27 mouse cellular contexts compared by ENCODE assay signal in the genomic region with DNA sequence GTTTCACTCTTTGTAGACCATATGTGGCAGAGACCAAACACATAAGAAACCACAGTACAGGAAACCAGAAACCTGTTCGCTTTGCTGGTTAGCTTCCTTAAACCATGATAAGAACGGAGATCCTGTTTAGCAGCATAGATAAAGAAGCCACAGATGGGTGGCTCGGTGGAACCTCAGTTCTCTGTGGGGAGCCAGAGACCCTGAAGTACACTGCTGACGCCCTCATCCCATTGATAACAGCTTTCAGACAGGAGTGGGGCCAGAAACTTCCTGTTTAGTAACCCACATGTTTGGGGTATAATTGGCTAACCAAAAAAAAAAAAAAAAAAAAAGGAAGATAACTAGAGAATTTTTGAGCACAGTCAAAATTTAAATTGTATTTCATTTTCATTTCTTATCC.
A peak's percentile ranks its signal among the peaks of the same experiment; 100 is the strongest.
DNase-seq lines count a peak whose midpoint lies in the region; ATAC-seq and TF ChIP-seq lines count a peak whose summit lies in the region.
"Had no signal": no experiment of that assay in that cellular context is flagged by ENCODE, and none has a peak within 500 bp of the region (broad histone marks: within the 10 kb centered on the region; RNA-seq: fewer than 3 reads in every experiment).

No protein-coding gene starts in this region.

- 7% methylated on average over 4 of the region's 4 CpGs for WGBS in thymus, adult 2 months

- no peak for TF ChIP-seq CTCF in thymus, adult 2 months (IDR thresholded peaks at IDR 0.05; ENCODE audit: borderline replicate concordance, control insufficient read depth, extremely low read depth, insufficient read depth, low read length, poor library complexity)

- no peak overlapping the region for H3K27ac ChIP-seq in thymus, adult 2 months (ENCODE audit: control insufficient read depth, insufficient read depth, low read length)
- H3K27ac ChIP-seq: embryonic facial prominence, embryonic 15.5 days; forebrain, embryonic 13.5 days; heart, embryonic 15.5 days; hindbrain, embryonic 12.5 days; limb, embryonic 10.5 days; limb, embryonic 15.5 days; midbrain, embryonic 15.5 days; stomach, embryonic 15.5 days had no signal

- H3K27me3 ChIP-seq in thymus, adult 2 months (ENCODE audit: control insufficient read depth, insufficient read depth, low read length): no peaks in the 10 kb centered on the region
- H3K27me3 ChIP-seq: embryonic facial prominence, embryonic 15.5 days; forebrain, embryonic 13.5 days; heart, embryonic 15.5 days; hindbrain, embryonic 12.5 days; limb, embryonic 15.5 days; midbrain, embryonic 15.5 days; stomach, embryonic 15.5 days had no signal

- H3K4me3 ChIP-seq in thymus, adult 2 months (ENCODE audit: control insufficient read depth, insufficient read depth, low read length): no peak overlapping the region
- H3K4me3 ChIP-seq: embryonic facial prominence, embryonic 15.5 days; forebrain, embryonic 13.5 days; heart, embryonic 10.5 days; heart, embryonic 15.5 days; hindbrain, embryonic 12.5 days; limb, embryonic 10.5 days; limb, embryonic 15.5 days; midbrain, embryonic 10.5 days; midbrain, embryonic 15.5 days; stomach, embryonic 15.5 days had no signal

- DNase-seq in thymus, adult 2 months: peak; percentile 2
- DNase-seq in thymus, postnatal 36 days: no peak
- DNase-seq in c-Kit-positive CD71-negative TER-119-negative erythroid progenitor cells, embryonic 14.5 days (ENCODE audit: low read depth): peak; percentile 40
- DNase-seq in ovary, postnatal 10 days (ENCODE audit: low spot score): no peak
- no peak for DNase-seq in natural killer cell, adult 2 months (ENCODE audit: low spot score in 2 of 2)
- DNase-seq in embryo, embryonic 10.5 days (ENCODE audit: low spot score): no peak
- DNase-seq: adrenal gland, postnatal 10 days; cerebellum, adult 11 months; cerebellum, adult 9-10 months; gastrocnemius, postnatal 14 days; heart, adult 11 months; kidney, adult 9 months; kidney, postnatal 10 days; layer of hippocampus, adult 9-11 months had no signal

- no peak for TF ChIP-seq POLR2A in thymus, adult 2 months (IDR thresholded peaks at IDR 0.05; ENCODE audit: control insufficient read depth, extremely low read depth, insufficient read depth, low read length, poor library complexity)

- peak; percentile 76 for ATAC-seq in megakaryocyte, adult 5-6 weeks (ENCODE audit: poor library complexity, severe bottlenecking)
- ATAC-seq: CD4-positive, CD25-positive, alpha-beta regulatory T cell, adult 4 months; intestine, embryonic 16.5 days; midbrain, embryonic 15.5 days had no signal

- 0 out of 2 replicates have a peak, but pooled peaks cover 4% of the 10 kb centered on the region for H3K4me1 ChIP-seq in thymus, adult 2 months (replicated peaks; ENCODE audit: control insufficient read depth, insufficient read depth, low read length)
- H3K4me1 ChIP-seq: limb, embryonic 15.5 days; stomach, embryonic 15.5 days had no signal

- no peaks in the 10 kb centered on the region for H3K36me3 ChIP-seq in thymus, adult 2 months (ENCODE audit: control insufficient read depth, insufficient read depth, low read length)
- H3K36me3 ChIP-seq: hindbrain, embryonic 12.5 days; limb, embryonic 10.5 days; midbrain, embryonic 10.5 days; midbrain, embryonic 15.5 days; stomach, embryonic 15.5 days had no signal

Comparison
In these comparisons a context has a peak if more than half of its experiments do, and no peak if none do; other contexts are left out.
1. DNase-seq: peak in thymus, adult 2 months (single experiment) and c-Kit-positive CD71-negative TER-119-negative erythroid progenitor cells, embryonic 14.5 days (single experiment); none in thymus, postnatal 36 days (0 of 2), ovary, postnatal 10 days (single experiment), natural killer cell, adult 2 months (0 of 2) and embryo, embryonic 10.5 days (single experiment).